Mouse (Mus musculus) embryonic fibroblast, embryonic 13.5 days (primary cell): ENCODE measurements around the gene Ugt1a5.

ENCODE experiments used
- CTCF ChIP-seq: IDR thresholded peaks from 2 replicates; pipeline ENCODE4 v1.5.1; 2011; ENCODE audit warnings: mild to moderate bottlenecking, control low read depth, low read length, moderate library complexity, borderline replicate concordance; ENCODE audit not compliant: insufficient read depth
- POLR2A ChIP-seq: IDR thresholded peaks from 2 replicates; pipeline ENCODE4 v1.6.1; 2011; ENCODE audit warnings: low read depth, mild to moderate bottlenecking, control low read depth, low read length, moderate library complexity

- no peak for TF ChIP-seq POLR2A
- TF ChIP-seq CTCF = no peak
These were observed 101.7 kb downstream of the Ugt1a5 start for GRCm38 (mm10) chr1:88267489-88267888.
